Mouse (Mus musculus) spleen, adult 2 months (tissue): ENCODE results near the gene Arhgef38. TPM values are rescaled to one million over a fixed set of nuclear protein-coding genes. Genes with fewer than 3 reads are reported as not detected.

Source experiments
- DNase-seq, 2 experiments: peaks; one replicate each; pipeline versions ENCODE4 v3.0.0 to v3.0.0-alpha.2; 2012 to 2021; ENCODE audit warnings: low spot score in 2 of 2, low read depth in 1 of 2
- H3K27ac ChIP-seq: fragments of 200-500 bp; 2 replicates; pipeline ENCODE4 v1.5.1; 2012; ENCODE audit warnings: low read length, inconsistent platforms; ENCODE audit not compliant: insufficient read depth
- H3K27me3 ChIP-seq: fragments of 200-500 bp; 2 replicates; pipeline ENCODE4 v1.6.1; 2012; ENCODE audit warnings: mild to moderate bottlenecking, moderate library complexity, low read length, inconsistent platforms; ENCODE audit not compliant: control insufficient read depth, insufficient read depth
- H3K36me3 ChIP-seq: fragments of 200-500 bp; 2 replicates; pipeline ENCODE4 v1.6.1; 2012; ENCODE audit warnings: mild to moderate bottlenecking, low read length, inconsistent platforms; ENCODE audit not compliant: control insufficient read depth, insufficient read depth
- H3K4me1 ChIP-seq: fragments of 200-500 bp; 2 replicates; pipeline ENCODE4 v1.6.1; 2011; ENCODE audit warnings: inconsistent platforms; ENCODE audit not compliant: control insufficient read depth, insufficient read depth, insufficient read length
- H3K4me3 ChIP-seq: fragments of 200-500 bp; 2 replicates; pipeline ENCODE4 v1.5.1; 2011; ENCODE audit warnings: mild to moderate bottlenecking, inconsistent platforms; ENCODE audit not compliant: insufficient read depth, insufficient read length; ENCODE audit errors: extremely low read depth
- CTCF ChIP-seq: fragments of 200-500 bp; IDR thresholded peaks from 2 replicates; pipeline ENCODE4 v1.5.1; 2011; ENCODE audit warnings: mild to moderate bottlenecking, inconsistent platforms; ENCODE audit not compliant: insufficient read depth, insufficient read length, insufficient replicate concordance; ENCODE audit errors: extremely low read depth
- POLR2A ChIP-seq: fragments of 200-500 bp; IDR thresholded peaks from 2 replicates; pipeline ENCODE4 v1.6.1; 2011; ENCODE audit warnings: low read depth, low read length, inconsistent platforms
- WGBS: fragments of 180-500 bp; shearing (Covaris S2); methylation state at CpG from one replicate; pipeline ENCODE4 v1.1.7; 2018; 5-methylcytosine and 5-hydroxymethylcytosine counted together
- polyA plus RNA-seq: library from polyadenylated mRNA; depleted of rRNA; stranded (reverse); fragments of >200 nt; gene quantifications from 2 replicates; pipeline ENCODE4 v1.2.3, GENCODE M21; 2012

The Arhgef38 gene
- polyA plus RNA-seq, 1 experiment: not detected

DNA sequence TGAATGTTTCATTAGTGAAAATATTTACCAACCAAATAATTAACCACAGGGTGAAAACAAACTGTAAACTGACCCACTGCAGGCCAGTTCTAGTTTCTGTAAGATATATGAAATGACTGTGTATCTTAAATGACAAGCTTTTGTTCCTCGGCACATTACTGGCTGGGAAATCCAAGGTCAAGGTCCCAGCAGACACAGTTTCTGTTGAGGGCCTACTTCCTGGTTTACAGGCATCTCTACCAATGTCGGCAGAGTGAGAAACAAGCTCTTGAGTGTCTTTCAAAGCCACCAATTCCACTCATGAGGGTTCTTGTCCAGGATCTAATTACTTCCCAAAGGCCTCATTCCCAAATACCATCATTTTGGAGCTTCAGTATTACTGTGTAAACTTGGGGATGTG, 4.3 kb downstream of the Arhgef38 start:
- TF ChIP-seq POLR2A (no peak), CTCF (no peak)

DNA sequence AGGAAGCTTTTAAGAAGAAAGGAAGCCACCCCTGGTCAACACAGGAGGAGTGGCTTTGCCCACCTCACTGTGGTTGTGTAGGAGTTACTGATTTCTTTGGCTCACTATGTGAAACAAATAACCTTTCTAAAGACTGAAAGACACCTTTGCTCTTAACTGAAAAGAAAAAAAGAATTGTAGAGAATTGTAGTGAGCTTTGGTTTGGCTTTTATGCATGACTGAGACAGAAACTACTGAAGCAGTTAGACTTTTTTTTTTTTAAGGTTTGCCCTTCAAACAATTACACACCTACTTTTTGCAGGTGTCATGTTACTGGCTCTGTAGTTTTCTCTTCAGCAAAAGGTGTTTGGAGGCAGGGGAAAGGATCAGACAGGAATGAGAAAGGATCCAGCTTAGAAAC, 5.2 kb downstream of the Arhgef38 start:
- H3K4me1 ChIP-seq: no peaks in the 10 kb centered on the region
- no peak overlapping the region for H3K27ac ChIP-seq
- no peak for DNase-seq
- H3K36me3 ChIP-seq: no peaks in the 10 kb centered on the region
- no peak for TF ChIP-seq POLR2A
- TF ChIP-seq CTCF: no peak
- no peaks in the 10 kb centered on the region for H3K27me3 ChIP-seq
- no peak overlapping the region for H3K4me3 ChIP-seq

More for the DNA sequence above, 4.3 kb downstream of the Arhgef38 start:
- H3K4me1 ChIP-seq: no peaks in the 10 kb centered on the region
- H3K27ac ChIP-seq: no peak overlapping the region
- WGBS: 75% methylated on average over 2 of the region's 2 CpGs
- H3K27me3 ChIP-seq: no peaks in the 10 kb centered on the region
- H3K36me3 ChIP-seq: no peaks in the 10 kb centered on the region
- DNase-seq: no peak
- H3K4me3 ChIP-seq: no peak overlapping the region

DNA sequence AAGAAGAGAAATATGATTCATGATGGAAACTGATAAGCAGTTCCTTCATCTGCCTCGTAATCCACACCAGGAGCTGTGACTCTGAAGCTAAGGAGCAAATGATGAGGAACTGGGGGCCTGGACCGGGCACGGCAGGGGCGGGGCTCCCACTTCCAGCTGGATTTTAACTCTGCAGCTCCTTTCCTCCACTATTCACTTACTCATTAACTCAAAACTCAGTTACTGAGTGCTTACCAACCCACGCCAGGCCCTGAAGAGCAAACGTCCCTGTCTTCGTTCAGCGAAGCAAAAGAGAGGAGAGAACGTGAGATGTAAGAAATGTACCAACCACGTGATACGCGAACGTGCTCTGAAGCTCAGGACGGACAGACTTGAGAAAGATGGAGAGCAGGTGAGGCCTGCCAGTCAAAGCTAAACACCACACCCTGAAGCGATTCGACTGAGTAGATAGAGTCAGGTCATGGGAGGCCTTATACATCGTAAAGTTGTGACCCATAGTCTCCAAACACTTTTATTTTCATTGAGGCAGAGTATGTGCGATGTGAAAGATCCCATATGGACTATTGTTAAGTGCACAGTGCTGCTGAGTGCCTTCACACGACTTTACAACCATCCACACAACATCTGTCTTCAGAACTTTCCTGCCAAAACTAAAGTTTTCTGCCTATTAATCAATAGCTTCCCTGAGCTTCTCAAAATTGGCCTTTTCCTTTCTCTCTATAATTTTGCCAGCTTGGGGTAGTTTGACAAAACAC, 7.3 kb downstream of the Arhgef38 start:
- H3K4me3 ChIP-seq: no peak overlapping the region
- no peaks in the 10 kb centered on the region for H3K4me1 ChIP-seq
- DNase-seq: no peak
- no peaks in the 10 kb centered on the region for H3K36me3 ChIP-seq
- 88% methylated on average over 19 of the region's 19 CpGs for WGBS
- H3K27me3 ChIP-seq: no peaks in the 10 kb centered on the region
- no peak overlapping the region for H3K27ac ChIP-seq
- TF ChIP-seq CTCF: no peak
- TF ChIP-seq POLR2A: no peak

DNA sequence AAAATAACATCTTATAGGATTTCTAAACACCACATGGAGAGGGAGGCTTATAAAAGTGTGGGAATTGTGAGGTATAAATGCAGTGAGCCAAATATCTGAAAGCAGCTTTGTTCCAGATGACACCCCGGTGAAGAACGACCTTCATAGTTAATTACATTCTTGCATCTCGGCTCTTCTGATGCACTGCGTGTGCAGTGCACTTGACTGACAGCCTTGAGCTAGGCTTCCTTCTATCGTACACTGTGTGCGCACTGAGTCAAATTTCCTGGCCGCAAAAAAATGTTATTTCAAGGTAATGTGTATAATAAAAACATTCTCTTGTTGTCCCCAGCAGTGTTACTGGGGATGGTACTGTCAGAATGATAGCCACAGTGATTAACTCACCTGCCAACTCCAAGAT, 16.2 kb downstream of the Arhgef38 start:
- WGBS: 90% methylated on average over 7 of the region's 7 CpGs
- H3K4me1 ChIP-seq: no peaks in the 10 kb centered on the region

GRCm38 (mm10) chr3:133215198-133215819, 19.4 kb downstream of the Arhgef38 start:
- 89% methylated on average over 5 of the region's 5 CpGs for WGBS
- no peak overlapping the region for H3K4me3 ChIP-seq
- no peak overlapping the region for H3K27ac ChIP-seq
- no peak for TF ChIP-seq POLR2A
- no peak for TF ChIP-seq CTCF
- no peaks in the 10 kb centered on the region for H3K4me1 ChIP-seq
- H3K27me3 ChIP-seq: no peaks in the 10 kb centered on the region
- no peak for DNase-seq
- H3K36me3 ChIP-seq: no peaks in the 10 kb centered on the region

More for the DNA sequence above, 16.2 kb downstream of the Arhgef38 start:
- TF ChIP-seq CTCF (no peak), POLR2A (no peak)
- no peaks in the 10 kb centered on the region for H3K27me3 ChIP-seq
- no peak for DNase-seq
- no peak overlapping the region for H3K4me3 ChIP-seq
- no peak overlapping the region for H3K27ac ChIP-seq
- H3K36me3 ChIP-seq: no peaks in the 10 kb centered on the region

DNA sequence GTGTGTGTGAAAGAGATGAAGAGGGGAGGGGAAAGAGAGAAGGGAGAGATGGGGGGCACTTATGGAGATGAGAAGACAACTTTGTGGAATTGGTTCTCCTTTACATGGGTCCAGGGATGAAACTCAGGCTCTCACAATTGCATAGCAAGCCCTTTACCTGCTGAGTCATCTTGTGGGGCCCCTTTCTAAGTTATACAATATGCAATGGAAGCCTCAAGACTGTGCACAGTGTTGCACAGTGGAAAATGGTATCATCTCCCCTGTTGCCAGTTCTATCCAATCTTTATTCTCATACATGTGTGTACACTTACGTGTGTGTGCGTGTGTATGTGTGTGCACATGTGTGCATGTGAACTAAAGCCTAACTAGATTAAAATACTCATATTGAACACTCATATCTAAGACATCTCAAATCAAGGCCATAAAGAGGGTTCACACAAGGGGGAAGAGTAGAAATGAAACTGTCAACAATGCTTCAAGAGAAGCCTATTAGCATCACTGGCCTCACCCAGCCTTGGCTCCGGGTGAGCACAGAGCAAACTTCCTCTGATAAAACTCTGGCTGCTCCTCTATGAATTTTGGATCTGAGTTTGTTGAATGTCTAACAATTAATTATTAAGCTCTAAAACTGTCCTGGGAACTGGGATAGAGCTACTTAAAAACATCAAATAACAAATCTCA, 21.2 kb downstream of the Arhgef38 start:
- H3K27me3 ChIP-seq: no peaks in the 10 kb centered on the region
- no peak for TF ChIP-seq POLR2A
- WGBS: 92% methylated on average over 3 of the region's 3 CpGs
- H3K27ac ChIP-seq: no peak overlapping the region
- H3K4me3 ChIP-seq: no peak overlapping the region
- no peaks in the 10 kb centered on the region for H3K36me3 ChIP-seq
- no peaks in the 10 kb centered on the region for H3K4me1 ChIP-seq
- no peak for DNase-seq
